Mouse (Mus musculus): ENCODE data around the gene Srek1ip1. TPM values are rescaled to one million over a fixed set of nuclear protein-coding genes. Genes with fewer than 3 reads are reported as not detected.
A peak's percentile ranks its signal among the peaks of the same experiment; 100 is the strongest.

Srek1ip1 gene
- total RNA-seq, 2 experiments from 2014 or later, result 13.8 to 14.0 TPM

DNA sequence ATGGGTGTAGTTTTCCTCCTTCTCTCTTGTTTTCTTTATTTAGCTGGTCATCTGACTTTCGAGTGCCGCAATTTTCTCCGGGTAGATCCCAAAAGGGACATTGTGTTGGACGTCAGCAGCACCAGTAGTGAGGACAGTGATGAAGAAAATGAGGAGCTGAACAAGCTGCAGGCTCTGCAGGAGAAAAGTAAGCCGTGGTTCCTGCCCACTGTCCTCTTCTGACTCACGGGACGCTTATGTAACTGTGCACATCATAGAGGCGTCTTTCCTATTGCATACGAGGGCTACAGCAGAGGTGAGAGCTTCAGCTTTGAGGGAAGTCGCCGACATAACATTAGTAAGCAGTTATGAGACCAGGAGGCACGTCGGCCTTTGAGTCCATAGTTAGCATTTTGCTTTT, 40.5 kb downstream of the Srek1ip1 start:
- DNase-seq (ENCODE audit: low spot score in 2 of 2), result no peak
- intact Hi-C loops (cut with DNase I), result no loop called here

DNA sequence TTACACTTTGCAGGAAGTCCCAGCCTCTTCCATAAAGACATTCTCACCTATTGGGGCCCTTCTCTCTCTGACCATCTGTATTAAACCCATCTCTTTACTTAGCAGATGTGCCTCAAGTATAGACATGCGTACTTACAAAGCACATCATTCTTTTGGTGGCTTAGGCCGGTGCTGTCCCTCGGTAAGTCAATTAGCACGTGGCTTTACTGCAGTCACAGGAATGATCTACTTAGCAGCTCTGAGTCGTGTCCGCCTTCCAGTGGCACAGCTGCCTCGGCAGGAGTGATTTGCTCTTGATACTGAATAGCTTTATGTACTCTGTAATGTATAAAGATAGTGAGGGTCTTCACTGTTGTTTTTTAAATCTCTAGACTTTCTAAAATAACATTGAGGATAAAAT, 45.3 kb downstream of the Srek1ip1 start:
- no peak for DNase-seq (ENCODE audit: low spot score in 2 of 2)
- intact Hi-C loops (cut with DNase I), result no loop called here

DNA sequence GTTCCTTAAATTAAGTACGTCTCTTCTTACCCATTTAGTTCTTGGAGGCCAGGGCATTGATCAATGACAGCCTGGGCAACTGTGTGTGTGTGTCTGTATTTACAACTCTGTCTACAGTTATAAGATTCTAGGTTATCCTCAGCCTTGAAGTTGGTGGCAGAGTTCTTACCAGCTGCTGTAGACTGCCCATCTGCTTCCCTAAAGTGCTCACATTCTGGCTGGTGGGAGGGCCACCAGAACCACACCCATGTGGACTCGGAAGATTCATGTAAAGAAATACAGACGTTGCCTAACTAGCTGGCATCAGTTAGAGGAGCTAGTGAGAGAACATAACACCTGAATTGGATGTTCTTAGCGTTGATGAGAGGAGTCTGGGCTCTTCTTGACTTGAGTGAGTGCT, 49.7 kb downstream of the Srek1ip1 start:
- no peak for DNase-seq (ENCODE audit: low spot score in 2 of 2)

GRCm38 (mm10) chr13:104843295-104844089, 51.2 kb downstream of the Srek1ip1 start:
- intact Hi-C loops (cut with DNase I), result no loop called here
- DNase-seq (ENCODE audit: low spot score in 2 of 2), result no peak

More for the DNA sequence above, 49.7 kb downstream of the Srek1ip1 start:
- intact Hi-C loops (cut with DNase I), result no loop called here

- intact Hi-C loops (cut with DNase I), result no loop called here
- no peak for DNase-seq (ENCODE audit: low spot score in 2 of 2)
These were observed 61.4 kb downstream of the Srek1ip1 start for GRCm38 (mm10) chr13:104853645-104854044.

DNA sequence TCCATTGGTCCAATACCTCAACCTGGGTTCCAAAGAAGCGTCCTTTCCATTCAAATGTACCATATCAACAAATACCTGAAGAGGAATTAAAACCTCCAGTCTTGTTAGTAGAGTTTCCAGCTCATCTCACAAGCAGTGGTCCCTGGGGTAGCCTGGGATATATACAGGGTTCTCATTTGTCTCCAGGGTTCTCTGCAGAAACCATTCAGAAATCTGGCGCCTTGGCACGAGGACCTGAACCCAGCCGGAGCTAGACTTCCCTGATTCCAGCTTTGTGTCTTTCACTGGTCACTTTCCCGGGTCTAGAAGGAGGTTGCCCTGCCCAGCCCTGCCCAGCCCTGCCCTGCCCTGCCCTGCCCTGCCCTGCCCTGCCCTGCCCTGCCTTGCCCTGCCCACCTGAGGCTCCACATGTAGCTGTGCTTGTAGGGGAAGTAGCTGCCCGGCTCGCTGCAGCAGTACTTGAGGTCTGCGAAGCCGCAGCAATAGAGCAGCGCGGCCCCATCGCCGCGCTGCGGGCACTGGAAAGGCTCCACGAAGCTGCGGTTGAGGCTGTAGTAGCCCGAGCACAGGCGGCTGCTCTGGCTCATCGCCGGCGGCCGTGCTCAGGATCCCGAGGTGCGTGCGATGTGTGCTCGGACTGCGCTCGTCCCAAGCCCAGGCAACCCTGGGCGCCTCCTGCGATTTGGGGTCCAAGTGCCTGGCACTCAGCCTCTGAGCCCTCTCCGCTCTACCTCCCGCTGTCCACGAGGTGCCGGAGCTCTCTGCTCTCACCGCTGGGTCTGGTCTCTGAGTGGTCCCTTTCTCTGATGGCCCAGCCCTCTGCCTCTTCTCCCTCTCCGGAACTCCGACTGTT, 71.1 kb downstream of the Srek1ip1 start, which contains the start of gene Shisal2b:
Shisal2b (minus strand) TSS at position 767 of the 853 bp plus-strand sequence.
- intact Hi-C loops (cut with DNase I), result no loop called here

GRCm38 (mm10) chr13:104866726-104867125, 74.4 kb downstream of the Srek1ip1 start:
- intact Hi-C loops (cut with DNase I), result no loop called here
- DNase-seq (ENCODE audit: low spot score in 2 of 2), result no peak

More for the DNA sequence above, 71.1 kb downstream of the Srek1ip1 start, which contains the start of gene Shisal2b:
- peak in 1 of 2 experiments; percentile 15 for DNase-seq (ENCODE audit: low spot score in 2 of 2)

GRCm38 (mm10) chr13:104869907-104870306, 77.6 kb downstream of the Srek1ip1 start:
- intact Hi-C loops (cut with DNase I), result no loop called here
- DNase-seq (ENCODE audit: low spot score in 2 of 2), result peak in 1 of 2 experiments; percentile 5

DNA sequence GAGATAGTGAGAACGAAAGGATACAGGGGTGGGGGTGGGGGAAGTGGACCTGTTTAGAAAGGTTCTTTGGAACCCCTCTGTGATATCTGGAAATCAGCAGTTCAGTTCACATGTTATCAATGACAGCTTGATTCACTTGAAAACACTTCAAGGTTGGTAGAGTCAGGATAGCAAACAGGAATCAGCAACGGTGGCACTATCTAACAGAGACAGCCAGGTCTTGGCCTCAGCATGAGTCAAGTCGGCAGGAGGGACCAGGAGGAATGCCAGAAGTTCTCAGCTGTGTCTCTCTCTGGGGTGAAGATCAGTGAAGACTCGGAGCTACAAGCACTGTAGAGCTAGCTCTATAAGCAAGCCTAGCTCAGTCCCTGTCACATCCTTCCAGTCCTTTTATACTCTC, 86.2 kb downstream of the Srek1ip1 start:
- intact Hi-C loops (cut with DNase I), result no loop called here
- DNase-seq (ENCODE audit: low spot score in 2 of 2), result no peak

DNA sequence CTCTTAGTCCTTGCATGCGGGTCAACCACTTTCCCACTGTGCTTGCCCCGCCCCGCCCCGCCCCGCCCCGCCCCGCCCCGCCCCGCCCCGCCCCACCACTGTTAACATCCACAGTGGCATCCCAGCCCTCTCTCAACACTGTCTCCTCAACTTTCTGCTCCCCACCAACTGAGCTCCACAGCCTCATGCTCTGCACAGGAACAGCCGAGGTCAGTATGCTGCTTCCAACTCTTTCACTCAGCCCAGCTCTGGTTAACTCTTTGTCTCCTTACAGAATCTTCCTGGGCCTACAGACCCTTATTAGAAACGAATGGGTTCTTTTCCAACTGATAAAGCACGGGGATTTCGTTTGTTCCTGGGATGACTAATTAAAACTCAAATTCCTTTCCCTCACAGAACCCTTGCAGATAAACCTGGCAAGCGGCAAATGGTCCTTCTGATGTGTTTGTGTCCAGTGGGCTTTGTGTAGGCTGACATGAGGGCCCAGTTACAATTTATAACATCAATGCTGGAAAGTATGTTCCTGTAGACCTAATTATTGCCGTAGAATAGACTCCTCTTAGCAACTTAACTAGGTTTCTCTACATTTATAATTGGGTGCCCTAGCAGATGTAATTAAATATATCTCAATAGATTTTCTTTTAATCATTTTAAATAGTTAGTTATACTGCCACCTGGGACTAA, 91.4 kb downstream of the Srek1ip1 start:
- DNase-seq (ENCODE audit: low spot score in 2 of 2), result no peak
- intact Hi-C loops (cut with DNase I), result no loop called here

DNA sequence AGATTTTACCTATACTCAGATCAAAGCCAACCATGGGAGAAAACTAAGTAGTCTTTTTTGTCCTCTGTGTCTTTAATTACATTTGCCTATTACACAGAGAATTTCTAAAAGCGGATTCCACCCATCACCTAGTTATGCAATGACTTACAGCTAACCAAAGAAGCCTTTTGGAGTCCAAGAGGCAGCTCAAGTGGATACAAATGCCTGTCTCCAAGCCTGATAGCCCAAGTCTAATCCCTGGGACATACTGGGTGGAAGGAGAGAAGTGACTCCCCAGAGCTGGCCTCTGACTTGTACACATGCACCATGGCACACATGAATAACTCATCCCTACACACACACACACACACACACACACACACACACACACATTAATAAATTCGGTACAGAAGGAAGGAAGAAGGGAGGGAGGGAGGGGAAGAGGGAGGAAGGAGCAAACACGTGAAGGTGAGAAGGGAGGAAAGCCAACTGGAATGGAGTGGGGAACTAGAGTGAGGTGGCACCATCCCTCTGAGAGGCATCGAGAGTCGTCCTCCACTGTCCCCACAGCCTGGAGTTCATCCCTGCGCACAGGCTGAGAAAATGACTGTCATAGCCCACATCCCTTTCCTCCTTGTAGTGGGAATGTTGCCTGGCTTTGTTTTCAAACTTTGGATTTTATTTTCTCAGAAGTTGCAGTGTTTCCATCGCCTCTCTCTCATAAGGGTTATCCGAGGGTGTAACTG, 94.2 kb downstream of the Srek1ip1 start:
- intact Hi-C loops (cut with DNase I), result no loop called here
- no peak for DNase-seq (ENCODE audit: low spot score in 2 of 2)

Other genes starting within 250 kb of the Srek1ip1 start
- gene Cwc27, start 24.7 kb downstream of the Srek1ip1 start, total RNA-seq (2021), result 10 to 100 TPM; 17.4 to 18.4 TPM
- gene Shisal2b, start 71.4 kb downstream of the Srek1ip1 start, total RNA-seq (2021), result 1 to 10 TPM in 1 of 2 experiments, under 1 TPM in 1; 0.53 to 2.6 TPM